Mouse (Mus musculus) liver, embryonic 12.5 days (tissue): ENCODE results near the gene Timm10. TPM values are rescaled to one million over a fixed set of nuclear protein-coding genes. Genes with fewer than 3 reads are reported as not detected.

Experiments used
- ATAC-seq: fragments of 200-750 bp; cut with Nextera tagmentation; 2 replicates; pipeline ENCODE4 v1.8.0; 2017; ENCODE audit warnings: moderate number of reproducible peaks, mild to moderate bottlenecking, moderate library complexity
- H3K27ac ChIP-seq: fragments of 300-500 bp; sonication (generic); 2 replicates; pipeline ENCODE4 v1.5.1; 2016; ENCODE audit warnings: mild to moderate bottlenecking
- H3K27me3 ChIP-seq: fragments of 300-500 bp; sonication (generic); replicated peaks from 2 replicates; pipeline ENCODE4 v1.6.1; 2016; ENCODE audit warnings: mild to moderate bottlenecking, moderate library complexity
- H3K36me3 ChIP-seq: fragments of 300-500 bp; sonication (generic); 2 replicates; pipeline ENCODE4 v1.6.1; 2016; ENCODE audit warnings: mild to moderate bottlenecking, moderate library complexity
- H3K4me1 ChIP-seq: fragments of 300-500 bp; sonication (generic); 2 replicates; pipeline ENCODE4 v1.6.1; 2016
- H3K4me2 ChIP-seq: fragments of 300-500 bp; sonication (generic); 2 replicates; pipeline ENCODE4 v1.6.1; 2016; ENCODE audit warnings: mild to moderate bottlenecking, moderate library complexity
- H3K4me3 ChIP-seq: fragments of 300-500 bp; sonication (generic); 2 replicates; pipeline ENCODE4 v1.5.1; 2016; ENCODE audit warnings: mild to moderate bottlenecking, moderate library complexity
- H3K9ac ChIP-seq: fragments of 300-500 bp; sonication (generic); 2 replicates; pipeline ENCODE4 v1.6.1; 2016; ENCODE audit warnings: mild to moderate bottlenecking, moderate library complexity
- H3K9me3 ChIP-seq: fragments of 300-500 bp; sonication (generic); replicated peaks from 2 replicates; pipeline ENCODE4 v1.6.1; 2016; ENCODE audit warnings: mild to moderate bottlenecking, moderate library complexity
- WGBS: fragments of 180-500 bp; shearing (Covaris S2); methylation state at CpG from one replicate; pipeline ENCODE4 v1.1.7; 2016; ENCODE audit not compliant: insufficient replicate concordance; 5-methylcytosine and 5-hydroxymethylcytosine counted together
- polyA plus RNA-seq: library from polyadenylated mRNA; unstranded; fragments of >200 nt; fragmentation: Nextera tagmentation; extraction: Ambion mirVana; gene quantifications from 2 replicates; pipeline ENCODE4 v1.2.1, GENCODE M21; 2016

The Timm10 gene
- polyA plus RNA-seq, 1 experiment from 2014 or later = 54.3 TPM

DNA sequence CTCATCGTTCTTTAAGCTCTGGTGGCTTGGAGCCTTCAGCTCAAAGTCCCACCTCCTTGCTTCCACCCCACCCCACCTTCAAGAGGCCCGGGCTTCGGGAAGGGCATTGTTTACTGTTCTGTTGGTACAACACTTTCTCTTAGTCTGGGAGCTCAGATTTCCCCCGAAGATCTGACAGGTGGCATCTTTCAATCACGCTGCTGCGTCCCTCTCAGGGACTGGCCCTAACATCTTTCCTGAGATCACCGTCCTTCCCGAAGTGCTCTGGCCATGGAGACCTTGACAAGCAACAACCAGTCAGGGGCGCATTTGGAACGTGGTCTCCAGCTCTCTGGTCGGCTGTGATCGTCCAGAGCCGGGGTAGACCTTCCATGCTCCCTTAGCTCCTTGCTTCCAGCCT lies 4.2 kb upstream of the Timm10 start, which contains the start of gene Smtnl1:
Gene Smtnl1, minus strand, starts transcription at position 101 of the 400 bp plus-strand sequence.
- no peaks in the 10 kb centered on the region for H3K36me3 ChIP-seq
- 37% methylated on average over 13 of the region's 13 CpGs for WGBS
- H3K4me2 ChIP-seq = no peak within 1 kb of the TSS
- no peak within 1 kb of the TSS for H3K9ac ChIP-seq
- H3K4me3 ChIP-seq = no peak within 1 kb of the TSS
- no peak for ATAC-seq
- H3K27me3 ChIP-seq = peaks cover 56% of the 10 kb centered on the region
- H3K4me1 ChIP-seq = peaks cover 20% of the 10 kb centered on the region
- no peak within 1 kb of the TSS for H3K27ac ChIP-seq
- H3K9me3 ChIP-seq = no peaks in the 10 kb centered on the region

DNA sequence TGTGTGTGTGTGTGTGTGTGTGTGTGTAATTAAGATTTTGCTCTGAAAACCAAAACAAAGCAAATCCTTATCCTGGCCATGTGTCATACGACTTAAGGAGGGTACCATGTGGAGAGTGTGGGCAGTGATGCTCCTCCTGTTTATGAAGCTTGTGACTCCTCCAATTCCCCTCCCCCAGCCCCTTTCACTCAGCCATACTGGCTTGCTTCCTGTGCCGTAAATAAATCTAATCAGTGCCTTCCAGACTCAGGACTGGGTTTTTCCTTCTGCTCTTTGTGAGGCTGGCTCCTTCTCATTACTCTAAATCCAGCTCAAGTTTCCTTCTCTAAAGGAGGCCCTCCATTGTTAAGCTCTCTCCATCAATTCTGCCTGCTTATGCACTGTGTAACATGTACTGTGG lies 3.6 kb upstream of the Timm10 start:
- 6% methylated on average over 2 of the region's 2 CpGs for WGBS
- H3K36me3 ChIP-seq = peaks cover 1% of the 10 kb centered on the region
- H3K27me3 ChIP-seq = peaks cover 55% of the 10 kb centered on the region
- no peak overlapping the region for H3K4me3 ChIP-seq
- no peak overlapping the region for H3K4me2 ChIP-seq
- H3K9ac ChIP-seq = no peak overlapping the region
- H3K9me3 ChIP-seq = no peaks in the 10 kb centered on the region
- ATAC-seq = no peak
- H3K4me1 ChIP-seq = peaks cover 26% of the 10 kb centered on the region
- H3K27ac ChIP-seq = no peak overlapping the region

DNA sequence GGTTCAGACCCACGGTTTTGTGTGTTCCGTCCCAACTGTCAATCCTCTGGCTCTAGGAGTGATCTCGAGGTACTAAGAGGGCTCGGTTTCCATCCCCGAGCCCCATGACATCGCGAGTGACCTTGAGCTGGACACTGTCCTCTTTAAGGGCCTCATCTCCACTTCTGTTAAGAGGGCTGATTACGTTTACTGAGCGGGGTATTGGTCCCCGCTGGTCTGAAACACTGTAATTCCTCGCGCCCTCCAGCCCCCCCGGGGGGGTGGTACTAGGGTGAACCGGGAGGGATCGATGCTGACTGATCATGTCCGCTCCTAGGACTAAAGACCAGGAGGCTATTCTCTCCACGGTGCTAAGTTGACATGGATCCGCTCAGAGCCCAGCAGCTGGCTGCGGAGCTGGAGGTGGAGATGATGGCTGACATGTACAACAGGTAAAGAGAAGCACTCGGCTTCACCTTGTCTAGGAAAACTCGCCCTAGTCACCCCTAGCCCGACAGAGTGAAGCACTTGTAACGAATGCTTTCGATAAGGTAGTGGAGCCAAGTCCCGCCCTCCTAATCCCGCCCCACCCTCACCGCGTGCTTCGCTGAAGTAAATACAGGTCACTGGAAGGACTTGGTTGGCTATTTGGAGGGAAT lies 605 bp downstream of the Timm10 start:
- peaks cover 3% of the 10 kb centered on the region for H3K9me3 ChIP-seq
- peak overlapping the region; percentile 98 for H3K4me2 ChIP-seq
- peak overlapping the region; percentile 93 for H3K27ac ChIP-seq
- peaks cover 14% of the 10 kb centered on the region for H3K27me3 ChIP-seq
- under 1% methylated on average over 29 of the region's 29 CpGs for WGBS
- peak overlapping the region; percentile 82 for H3K9ac ChIP-seq
- peak overlapping the region; percentile 84 for H3K4me3 ChIP-seq
- peak; percentile 83 for ATAC-seq
- peaks cover 47% of the 10 kb centered on the region for H3K4me1 ChIP-seq
- peaks cover 33% of the 10 kb centered on the region for H3K36me3 ChIP-seq

GRCm38 (mm10) chr2:84831666-84832391 lies 5.0 kb downstream of the Timm10 start:
- Histone ChIP-seq H3K27ac (peak overlapping the region; percentile 52), H3K9ac (0 out of 2 replicates have a peak overlapping the region, but pooled peaks have one; percentile 15)
- WGBS = 34% methylated on average over 10 of the region's 10 CpGs

DNA sequence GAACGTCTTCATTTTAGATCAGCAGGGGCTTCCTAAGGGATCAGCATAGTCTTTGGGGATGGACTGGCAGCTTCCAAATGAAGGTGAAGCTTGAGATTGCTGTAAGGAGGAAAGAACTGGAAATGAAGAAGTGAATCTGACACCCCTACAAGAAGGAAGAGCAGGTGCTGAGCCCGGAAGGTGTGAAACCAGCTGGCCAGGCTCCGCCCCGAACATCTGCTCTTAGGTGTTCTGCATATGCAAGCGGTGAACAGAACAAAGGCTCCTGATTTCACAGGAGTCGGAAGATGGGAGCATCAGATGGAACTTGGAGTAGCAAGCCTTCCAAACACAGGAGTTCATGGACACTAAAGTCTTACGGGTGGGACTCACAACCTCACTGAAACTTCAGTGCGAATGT lies 10.3 kb downstream of the Timm10 start:
- Histone ChIP-seq H3K4me1 (peaks cover 36% of the 10 kb centered on the region), H3K4me2 (no peak overlapping the region), H3K27ac (no peak overlapping the region), H3K4me3 (no peak overlapping the region), H3K27me3 (peaks cover 11% of the 10 kb centered on the region; the same call in 1 of the 2 replicates), H3K36me3 (peaks cover 10% of the 10 kb centered on the region), H3K9ac (no peak overlapping the region), H3K9me3 (no peaks in the 10 kb centered on the region)
- 64% methylated on average over 8 of the region's 8 CpGs for whole genome bisulfite sequencing
- ATAC-seq = no peak

More at GRCm38 (mm10) chr2:84831666-84832391, 5.0 kb downstream of the Timm10 start:
- Histone ChIP-seq H3K36me3 (peaks cover 33% of the 10 kb centered on the region), H3K4me1 (peaks cover 30% of the 10 kb centered on the region), H3K27me3 (0 out of 2 replicates have a peak, but pooled peaks cover 11% of the 10 kb centered on the region), H3K9me3 (peaks cover 3% of the 10 kb centered on the region), H3K4me3 (no peak overlapping the region), H3K4me2 (no peak overlapping the region)
- ATAC-seq = peak; percentile 57

GRCm38 (mm10) chr2:84837817-84838592 lies 11.2 kb downstream of the Timm10 start:
- Histone ChIP-seq H3K36me3 (peaks cover 18% of the 10 kb centered on the region), H3K4me2 (peak overlapping the region; percentile 83), H3K4me1 (peaks cover 44% of the 10 kb centered on the region), H3K27ac (peak overlapping the region; percentile 97; the same call in 1 of the 2 replicates), H3K9ac (peak overlapping the region; percentile 93), H3K9me3 (no peaks in the 10 kb centered on the region), H3K4me3 (peak overlapping the region; percentile 84), H3K27me3 (peaks cover 11% of the 10 kb centered on the region; the same call in 1 of the 2 replicates)
- ATAC-seq = no peak
- WGBS = 34% methylated on average over 9 of the region's 9 CpGs

GRCm38 (mm10) chr2:84838593-84838949 lies 11.8 kb downstream of the Timm10 start, which contains the start of gene Slc43a1:
TSS of gene Slc43a1 (plus strand) at chr2:84838850.
- no peaks in the 10 kb centered on the region for H3K9me3 ChIP-seq
- H3K27me3 ChIP-seq = peaks cover 11% of the 10 kb centered on the region; the same call in 1 of the 2 replicates
- H3K4me2 ChIP-seq = peak within 1 kb of the TSS; percentile 83
- H3K4me3 ChIP-seq = peak within 1 kb of the TSS; percentile 84
- peaks cover 24% of the 10 kb centered on the region for H3K36me3 ChIP-seq
- peak within 1 kb of the TSS; percentile 97 for H3K27ac ChIP-seq
- WGBS = 22% methylated on average over 10 of the region's 10 CpGs
- peaks cover 50% of the 10 kb centered on the region for H3K4me1 ChIP-seq
- H3K9ac ChIP-seq = peak within 1 kb of the TSS; percentile 93
- no peak for ATAC-seq

DNA sequence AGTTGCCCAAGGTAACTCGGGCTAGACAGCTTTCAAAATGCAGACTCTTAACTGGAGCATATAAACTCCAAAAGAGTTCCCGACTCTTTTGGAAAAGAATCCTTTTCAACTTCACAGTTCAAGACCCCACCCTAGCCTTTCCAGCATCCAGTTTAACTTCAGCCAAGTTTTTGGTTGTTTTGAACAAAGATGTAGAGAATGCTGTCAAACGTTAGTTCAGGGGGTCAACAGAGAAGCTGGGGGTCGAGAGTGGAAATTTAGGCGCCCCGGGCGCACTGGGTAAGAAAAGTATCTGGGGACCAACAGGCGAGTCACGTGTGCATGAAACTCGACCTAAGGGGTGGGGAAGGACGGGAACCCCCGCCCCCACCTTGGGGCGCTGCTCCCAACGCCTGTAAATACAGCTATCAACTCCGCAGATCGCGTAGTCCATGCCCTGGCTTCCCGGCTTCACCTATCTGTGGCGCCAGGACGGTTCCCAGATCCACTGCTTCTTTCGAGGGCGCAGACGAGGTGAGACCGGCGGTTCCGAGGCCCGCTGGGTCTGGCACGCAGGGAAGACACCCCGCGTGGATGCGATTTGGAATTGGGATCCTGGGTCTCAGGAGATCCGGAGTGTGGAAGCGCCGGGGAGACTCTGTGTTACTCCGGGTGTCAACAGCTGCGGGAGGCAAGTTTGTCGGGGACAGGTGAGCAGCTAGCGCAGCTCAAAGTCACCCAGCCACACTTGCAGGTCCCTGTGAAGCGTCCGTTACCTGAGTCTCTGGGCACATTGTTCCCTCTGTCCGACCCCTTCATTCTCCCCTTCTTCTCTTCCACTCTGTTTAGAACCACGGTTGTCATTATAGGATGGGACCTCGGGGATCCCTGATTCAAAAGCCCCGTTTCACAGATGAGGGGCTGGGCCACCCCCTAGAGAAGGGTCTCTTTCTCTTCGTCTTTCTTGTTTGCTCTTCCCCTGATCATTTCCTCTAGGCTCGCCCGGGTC lies 12.5 kb downstream of the Timm10 start:
- H3K9ac ChIP-seq = peak overlapping the region; percentile 93
- H3K27me3 ChIP-seq = peaks cover 11% of the 10 kb centered on the region; the same call in 1 of the 2 replicates
- peak; percentile 62 for ATAC-seq
- under 1% methylated on average over 47 of the region's 47 CpGs for WGBS
- H3K27ac ChIP-seq = peak overlapping the region; percentile 97
- H3K4me3 ChIP-seq = peak overlapping the region; percentile 84
- H3K9me3 ChIP-seq = no peaks in the 10 kb centered on the region
- peaks cover 31% of the 10 kb centered on the region for H3K36me3 ChIP-seq
- H3K4me1 ChIP-seq = peaks cover 57% of the 10 kb centered on the region
- peak overlapping the region; percentile 83 for H3K4me2 ChIP-seq

DNA sequence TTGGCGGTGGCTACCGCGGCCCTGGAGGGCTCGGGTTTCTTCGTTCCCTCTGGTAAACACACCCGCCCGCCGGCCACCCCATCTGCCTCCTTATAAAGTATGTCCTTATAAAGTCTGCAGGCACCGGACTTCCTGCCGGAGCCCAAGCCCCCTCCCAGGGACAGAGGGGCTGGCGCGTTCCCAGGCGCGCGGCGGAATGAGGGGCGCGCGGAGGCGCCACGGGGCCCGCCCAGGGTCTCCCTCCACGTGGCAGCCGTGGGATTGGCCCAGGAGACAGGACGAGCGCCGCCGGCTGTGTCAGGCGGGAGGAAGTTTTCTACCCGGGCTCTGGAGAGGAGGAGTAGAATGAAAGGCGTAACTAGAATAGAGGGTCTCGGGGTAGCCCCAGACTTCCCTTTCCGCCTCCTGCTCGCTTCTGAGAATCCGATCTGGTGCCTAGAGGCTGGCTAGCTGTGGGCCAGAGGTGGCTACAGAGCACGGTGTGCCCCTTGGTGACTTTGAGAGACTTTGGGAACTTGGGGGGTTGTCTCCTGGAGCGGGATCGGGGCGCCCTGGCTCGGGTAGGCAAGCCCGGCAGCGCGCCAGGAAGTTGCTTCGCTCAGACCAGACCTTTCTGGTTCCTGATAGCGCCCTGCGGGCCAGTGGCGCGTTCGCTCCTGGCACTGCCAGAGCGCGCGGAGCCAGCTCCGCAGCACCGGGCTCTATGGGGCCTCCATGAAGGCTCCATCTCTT lies 13.4 kb downstream of the Timm10 start:
- WGBS = under 1% methylated on average over 54 of the region's 54 CpGs
- Histone ChIP-seq H3K27ac (peak overlapping the region; percentile 97), H3K4me2 (peak overlapping the region; percentile 83), H3K27me3 (peaks cover 6% of the 10 kb centered on the region; the same call in 1 of the 2 replicates), H3K9me3 (no peaks in the 10 kb centered on the region), H3K9ac (peak overlapping the region; percentile 93), H3K4me1 (peaks cover 66% of the 10 kb centered on the region), H3K36me3 (peaks cover 40% of the 10 kb centered on the region), H3K4me3 (peak overlapping the region; percentile 84)
- peak; percentile 49 for ATAC-seq

DNA sequence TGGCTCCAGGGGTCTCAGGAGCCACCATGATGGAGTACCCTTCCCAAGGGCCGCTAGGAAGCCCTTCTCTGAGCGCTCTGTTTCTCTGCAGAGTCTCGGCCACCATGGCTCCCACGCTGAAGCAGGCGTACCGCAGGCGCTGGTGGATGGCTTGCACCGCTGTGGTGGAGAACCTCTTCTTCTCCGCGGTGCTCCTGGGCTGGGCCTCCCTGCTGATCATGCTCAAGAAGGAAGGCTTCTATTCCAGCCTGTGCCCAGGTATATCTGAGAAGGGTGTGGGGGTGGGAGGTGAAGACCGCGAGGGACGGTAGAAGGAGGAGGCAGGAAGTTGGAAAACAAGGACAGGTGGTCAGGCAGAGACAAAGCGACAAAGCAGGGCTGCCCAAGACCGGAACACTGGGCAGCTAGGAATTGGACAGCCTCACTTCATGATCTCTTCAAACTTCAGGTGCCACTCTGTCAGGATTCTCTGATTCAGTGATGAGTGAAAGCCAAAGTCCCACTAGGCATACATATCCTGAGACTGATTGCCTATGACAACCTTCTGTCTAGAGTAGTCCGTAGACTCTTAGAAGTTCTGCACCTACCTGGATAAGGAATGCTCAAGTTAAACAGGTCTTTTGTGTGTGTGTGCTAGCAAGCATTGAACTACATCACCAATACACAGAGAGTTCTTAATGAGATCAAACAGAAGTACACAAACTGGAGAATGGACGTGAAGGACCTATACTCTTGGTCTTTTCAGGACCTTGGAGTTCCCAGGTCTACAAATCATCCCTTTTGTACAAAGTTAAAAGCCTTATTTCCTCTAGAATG lies 14.2 kb downstream of the Timm10 start:
- Histone ChIP-seq H3K27ac (peak overlapping the region; percentile 97), H3K9ac (peak overlapping the region; percentile 93), H3K4me1 (peaks cover 73% of the 10 kb centered on the region), H3K9me3 (no peaks in the 10 kb centered on the region), H3K36me3 (peaks cover 48% of the 10 kb centered on the region), H3K4me3 (peak overlapping the region; percentile 84), H3K4me2 (peak overlapping the region; percentile 83), H3K27me3 (no peaks in the 10 kb centered on the region; the same call in 1 of the 2 replicates)
- ATAC-seq = no peak
- WGBS = 2% methylated on average over 17 of the region's 17 CpGs
